Mouse (Mus musculus): ENCODE measurements around the gene Tpx2.

DNA sequence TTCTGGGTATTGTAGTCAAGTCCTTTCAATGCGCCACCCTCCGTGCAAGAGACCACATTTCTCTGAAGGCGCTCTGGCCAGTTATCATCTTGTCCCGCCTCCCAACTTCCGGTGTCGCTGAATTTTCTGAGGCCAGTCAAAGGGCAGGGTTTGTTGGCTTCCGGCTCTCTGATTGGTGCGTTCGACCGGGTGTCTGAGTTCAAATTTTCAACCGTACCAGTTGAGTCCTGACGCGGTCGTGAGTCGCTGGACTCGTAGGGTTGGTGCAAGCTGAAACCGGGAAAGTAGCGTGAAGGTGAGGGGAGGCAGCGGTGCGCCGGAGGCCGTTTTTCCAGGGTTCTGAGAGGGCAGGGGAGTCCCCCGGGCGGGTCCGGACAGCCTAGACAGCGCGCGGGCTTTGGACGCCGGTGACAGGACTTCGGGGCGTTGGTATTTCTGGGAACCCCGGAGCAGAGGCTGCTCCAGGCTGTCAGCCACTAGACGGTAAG lies at the start of gene Tpx2:
- TF ChIP-seq CTCF (IDR thresholded peaks at IDR 0.05; ENCODE audit: control insufficient read depth, insufficient read depth, insufficient read length): no peak
- TF ChIP-seq FOSL1 (IDR thresholded peaks at IDR 0.05; ENCODE audit: insufficient read depth, low read length, poor library complexity, severe bottlenecking): no peak
- TF ChIP-seq USF1 (IDR thresholded peaks at IDR 0.05; ENCODE audit: low read depth): no peak

Data from C2C12 (cell line).